Mouse (Mus musculus): ENCODE measurements around the gene Ptger3.

Gene Ptger3

GRCm38 (mm10) chr3:157635713-157636112 lies 69.0 kb downstream of the Ptger3 start:
- TF ChIP-seq GATA4 (IDR thresholded peaks at IDR 0.05; ENCODE audit: insufficient replicate concordance, low read length), result no peak

- TF ChIP-seq GATA4 (IDR thresholded peaks at IDR 0.05; ENCODE audit: insufficient replicate concordance, low read length), result no peak
Observed at GRCm38 (mm10) chr3:157636887-157637286, 70.2 kb downstream of the Ptger3 start.

- TF ChIP-seq GATA4 (IDR thresholded peaks at IDR 0.05; ENCODE audit: insufficient replicate concordance, low read length), result no peak
Observed at GRCm38 (mm10) chr3:157637341-157637740, 70.6 kb downstream of the Ptger3 start.

GRCm38 (mm10) chr3:157641634-157642033 lies 74.9 kb downstream of the Ptger3 start:
- TF ChIP-seq GATA4 (IDR thresholded peaks at IDR 0.05; ENCODE audit: insufficient replicate concordance, low read length), result no peak

- no peak for TF ChIP-seq GATA4 (IDR thresholded peaks at IDR 0.05; ENCODE audit: insufficient replicate concordance, low read length)
Observed at GRCm38 (mm10) chr3:157661622-157662021, 94.9 kb downstream of the Ptger3 start.

- TF ChIP-seq GATA4 (IDR thresholded peaks at IDR 0.05; ENCODE audit: insufficient replicate concordance, low read length), result no peak
Observed at GRCm38 (mm10) chr3:157664486-157665041, 97.9 kb downstream of the Ptger3 start.

- no peak for TF ChIP-seq GATA4 (IDR thresholded peaks at IDR 0.05; ENCODE audit: insufficient replicate concordance, low read length)
Observed at GRCm38 (mm10) chr3:157665471-157665870, 98.8 kb downstream of the Ptger3 start.

GRCm38 (mm10) chr3:157666142-157666541 lies 99.5 kb downstream of the Ptger3 start:
- TF ChIP-seq GATA4 (IDR thresholded peaks at IDR 0.05; ENCODE audit: insufficient replicate concordance, low read length), result no peak

GRCm38 (mm10) chr3:157686105-157686504 lies 119.4 kb downstream of the Ptger3 start:
- TF ChIP-seq GATA4 (IDR thresholded peaks at IDR 0.05; ENCODE audit: insufficient replicate concordance, low read length), result no peak

- no peak for TF ChIP-seq GATA4 (IDR thresholded peaks at IDR 0.05; ENCODE audit: insufficient replicate concordance, low read length)
Observed at GRCm38 (mm10) chr3:157688419-157689162, 121.9 kb downstream of the Ptger3 start.

Measured in liver, adult (tissue).